Mouse (Mus musculus) liver, embryonic 11.5 days (tissue): ENCODE measurements at regions not wholly inside any gene's neighbourhood (a gene's known extent, or its start where the extent isn't known, plus 50 kb on each side); places are given as distances from the start of the nearest gene placed in this dataset.
"Not testable (repeated sequence)": the region's sequence is repeated elsewhere in the genome, so short reads cannot be mapped to it uniquely, and the experiment has no call there.

Experiments
- ATAC-seq: fragments of 200-750 bp; cut with Nextera tagmentation; replicated peaks from 2 replicates; pipeline ENCODE4 v1.8.0; 2017; ENCODE audit warnings: moderate number of reproducible peaks, mild to moderate bottlenecking, moderate TSS enrichment, moderate library complexity; ENCODE audit not compliant: low FRiP score
- DNase-seq: peaks from one replicate; pipeline ENCODE4 v3.0.0-alpha.2; 2017; ENCODE audit warnings: low spot score
- H3K27ac ChIP-seq: fragments of 300-500 bp; sonication (generic); 2 replicates; pipeline ENCODE4 v1.5.1; 2014; ENCODE audit warnings: mild to moderate bottlenecking, low read depth, low read length, control low read depth
- H3K27me3 ChIP-seq: fragments of 300-500 bp; sonication (generic); replicated peaks from 2 replicates; pipeline ENCODE4 v1.6.1; 2014; ENCODE audit warnings: low read length, mixed read lengths; ENCODE audit not compliant: control insufficient read depth, insufficient read depth
- H3K36me3 ChIP-seq: fragments of 300-500 bp; sonication (generic); 2 replicates; pipeline ENCODE4 v1.6.1; 2014; ENCODE audit warnings: mild to moderate bottlenecking, low read length, moderate library complexity, mixed read lengths; ENCODE audit not compliant: control insufficient read depth, insufficient read depth
- H3K4me1 ChIP-seq: fragments of 300-500 bp; sonication (generic); replicated peaks from 2 replicates; pipeline ENCODE4 v1.6.1; 2014; ENCODE audit warnings: low read length, mixed read lengths; ENCODE audit not compliant: control insufficient read depth, insufficient read depth
- H3K4me2 ChIP-seq: fragments of 300-500 bp; sonication (generic); 2 replicates; pipeline ENCODE4 v1.6.1; 2014; ENCODE audit warnings: mild to moderate bottlenecking, control low read depth, moderate library complexity
- H3K4me3 ChIP-seq: fragments of 300-500 bp; sonication (generic); 2 replicates; pipeline ENCODE4 v1.5.1; 2014; ENCODE audit warnings: low read depth, low read length, control low read depth
- H3K9ac ChIP-seq: fragments of 300-500 bp; sonication (generic); 2 replicates; pipeline ENCODE4 v1.6.1; 2014; ENCODE audit warnings: low read depth, low read length, control low read depth
- H3K9me3 ChIP-seq: fragments of 300-500 bp; sonication (generic); 2 replicates; pipeline ENCODE4 v1.6.1; 2016; ENCODE audit warnings: low read length, inconsistent platforms, mixed read lengths; ENCODE audit not compliant: control insufficient read depth
- WGBS: fragments of 180-500 bp; shearing (Covaris S2); extraction: QIAGEN DNeasy Blood & Tissue Kit; methylation state at CpG from one replicate; pipeline ENCODE4 v1.1.7; 2014; 5-methylcytosine and 5-hydroxymethylcytosine counted together

- Histone ChIP-seq H3K27me3 (no peaks in the 10 kb centered on the region), H3K4me2 (no peak overlapping the region), H3K27ac (no peak overlapping the region), H3K4me1 (no peaks in the 10 kb centered on the region), H3K9me3 (no peaks in the 10 kb centered on the region), H3K9ac (no peak overlapping the region), H3K36me3 (no peaks in the 10 kb centered on the region), H3K4me3 (no peak overlapping the region)
- no peak for ATAC-seq
- 82% methylated on average over 4 of the region's 4 CpGs for WGBS
- DNase-seq, result no peak
Observed at GRCm38 (mm10) chr16:73556940-73557339, 854.7 kb downstream of the Robo2 start.

GRCm38 (mm10) chr16:73543651-73544050 is 868.0 kb downstream of the Robo2 start:
- Histone ChIP-seq H3K9me3 (no peaks in the 10 kb centered on the region), H3K9ac (no peak overlapping the region), H3K27ac (no peak overlapping the region), H3K4me3 (no peak overlapping the region), H3K36me3 (no peaks in the 10 kb centered on the region), H3K4me2 (no peak overlapping the region), H3K4me1 (no peaks in the 10 kb centered on the region), H3K27me3 (no peaks in the 10 kb centered on the region)
- 78% methylated on average over 3 of the region's 3 CpGs for WGBS
- ATAC-seq (no peak), DNase-seq (no peak)

- Histone ChIP-seq H3K36me3 (no peaks in the 10 kb centered on the region), H3K27ac (no peak overlapping the region), H3K4me3 (no peak overlapping the region), H3K4me1 (no peaks in the 10 kb centered on the region), H3K9me3 (no peaks in the 10 kb centered on the region), H3K4me2 (no peak overlapping the region), H3K9ac (no peak overlapping the region), H3K27me3 (no peaks in the 10 kb centered on the region)
- DNase-seq (no peak), ATAC-seq (no peak)
- 88% methylated on average over 7 of the region's 7 CpGs for WGBS
Observed at GRCm38 (mm10) chr16:73538040-73538439, 873.6 kb downstream of the Robo2 start.

- Histone ChIP-seq H3K27ac (no peak overlapping the region), H3K4me1 (no peaks in the 10 kb centered on the region), H3K9me3 (no peaks in the 10 kb centered on the region), H3K4me2 (no peak overlapping the region), H3K4me3 (no peak overlapping the region), H3K27me3 (no peaks in the 10 kb centered on the region), H3K9ac (no peak overlapping the region), H3K36me3 (no peaks in the 10 kb centered on the region)
- ATAC-seq, result no peak
- no peak for DNase-seq
- WGBS, result 89% methylated on average over 7 of the region's 7 CpGs
Observed at GRCm38 (mm10) chr16:73537541-73537940, 874.1 kb downstream of the Robo2 start.

- 77% methylated on average over 10 of the region's 10 CpGs for WGBS
- H3K36me3 ChIP-seq, result no peaks in the 10 kb centered on the region
- H3K9me3 ChIP-seq, result no peaks in the 10 kb centered on the region
- no peak for DNase-seq
- no peak overlapping the region for H3K27ac ChIP-seq
- no peaks in the 10 kb centered on the region for H3K27me3 ChIP-seq
- no peak overlapping the region for H3K4me3 ChIP-seq
- H3K9ac ChIP-seq, result no peak overlapping the region
- ATAC-seq, result no peak
- H3K4me2 ChIP-seq, result no peak overlapping the region
- no peaks in the 10 kb centered on the region for H3K4me1 ChIP-seq
Observed at GRCm38 (mm10) chr16:73530191-73530590, 881.4 kb downstream of the Robo2 start.

GRCm38 (mm10) chr16:73522931-73523330 is 888.7 kb downstream of the Robo2 start:
- DNase-seq, H3K27me3 ChIP-seq: not testable (repeated sequence)

GRCm38 (mm10) chr16:73504759-73505158 is 906.9 kb downstream of the Robo2 start:
- H3K27ac ChIP-seq, result no peak overlapping the region
- no peak for DNase-seq
- no peaks in the 10 kb centered on the region for H3K36me3 ChIP-seq
- H3K4me3 ChIP-seq, result no peak overlapping the region
- H3K9me3 ChIP-seq, result no peaks in the 10 kb centered on the region
- no peaks in the 10 kb centered on the region for H3K27me3 ChIP-seq
- ATAC-seq, result no peak
- H3K4me1 ChIP-seq, result no peaks in the 10 kb centered on the region
- H3K4me2 ChIP-seq, result no peak overlapping the region
- H3K9ac ChIP-seq, result no peak overlapping the region

More at GRCm38 (mm10) chr16:73522931-73523330, 888.7 kb downstream of the Robo2 start:
- not testable (repeated sequence) for H3K4me3 ChIP-seq, ATAC-seq, H3K4me2 ChIP-seq, H3K36me3 ChIP-seq, H3K9ac ChIP-seq, H3K9me3 ChIP-seq, H3K27ac ChIP-seq, H3K4me1 ChIP-seq
- WGBS, result 81% methylated on average over 3 of the region's 3 CpGs

GRCm38 (mm10) chr16:73498636-73499208 is 912.9 kb downstream of the Robo2 start:
- Histone ChIP-seq H3K36me3 (no peaks in the 10 kb centered on the region), H3K9me3 (no peaks in the 10 kb centered on the region), H3K4me1 (no peaks in the 10 kb centered on the region), H3K4me3 (no peak overlapping the region), H3K27me3 (no peaks in the 10 kb centered on the region), H3K4me2 (no peak overlapping the region), H3K27ac (no peak overlapping the region), H3K9ac (no peak overlapping the region)
- WGBS, result 90% methylated on average over 1 of the region's 1 CpGs
- ATAC-seq, result no peak
- no peak for DNase-seq

- Histone ChIP-seq H3K27ac (no peak overlapping the region), H3K9ac (no peak overlapping the region), H3K36me3 (no peaks in the 10 kb centered on the region), H3K4me1 (no peaks in the 10 kb centered on the region), H3K4me2 (no peak overlapping the region), H3K4me3 (no peak overlapping the region), H3K9me3 (no peaks in the 10 kb centered on the region), H3K27me3 (no peaks in the 10 kb centered on the region)
- no peak for DNase-seq
- WGBS, result 65% methylated on average over 2 of the region's 2 CpGs
- no peak for ATAC-seq
Observed at GRCm38 (mm10) chr16:73483214-73483856, 928.3 kb downstream of the Robo2 start.
